Mouse (Mus musculus): ENCODE measurements around the gene Zcchc24. TPM values are rescaled to one million over a fixed set of nuclear protein-coding genes. Genes with fewer than 3 reads are reported as not detected.

Gene Zcchc24
- polyA plus RNA-seq, 1 experiment from 2014 or later = 22.3 TPM

DNA sequence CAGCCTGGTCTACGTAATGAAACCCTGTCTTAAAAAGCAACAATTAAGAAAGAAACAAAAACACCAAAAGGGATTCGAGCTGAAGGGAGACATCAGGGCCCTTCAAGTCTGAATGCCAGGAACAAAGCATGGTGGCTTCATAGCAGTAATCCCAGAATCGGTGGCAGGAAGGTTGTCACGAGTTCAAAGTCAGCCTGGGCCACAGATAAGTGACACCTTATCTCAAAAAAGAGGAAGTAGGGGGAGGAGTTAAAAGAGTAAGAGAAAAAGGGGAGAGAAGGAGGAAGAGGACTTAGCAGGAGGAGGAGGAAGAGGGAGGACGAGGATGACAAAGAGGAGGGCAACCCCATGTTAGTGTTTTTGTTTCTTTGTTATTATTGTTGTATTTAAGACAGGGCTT lies 19.4 kb upstream of the Zcchc24 start:
- no peak overlapping the region for H3K4me3 ChIP-seq (ENCODE audit: low read depth, low read length)
- DNase-seq (ENCODE audit: low spot score) (no peak), ATAC-seq (ENCODE audit: insufficient read depth, low FRiP score, low TSS enrichment) (no peak)
- H3K27ac ChIP-seq (ENCODE audit: low read depth, low read length) = no peak overlapping the region
- WGBS = 79% methylated on average over 5 of the region's 5 CpGs
- H3K9me3 ChIP-seq (ENCODE audit: control insufficient read depth, low read length) = no peaks in the 10 kb centered on the region
- no peaks in the 10 kb centered on the region for H3K36me3 ChIP-seq (ENCODE audit: control insufficient read depth, insufficient read depth, low read length)
- H3K4me1 ChIP-seq (ENCODE audit: control insufficient read depth, insufficient read depth, low read length) = no peaks in the 10 kb centered on the region
- no peak overlapping the region for H3K4me2 ChIP-seq (ENCODE audit: low read depth)
- no peaks in the 10 kb centered on the region for H3K27me3 ChIP-seq (ENCODE audit: control insufficient read depth, insufficient read depth, low read length)
- H3K9ac ChIP-seq (ENCODE audit: low read length) = no peak overlapping the region

DNA sequence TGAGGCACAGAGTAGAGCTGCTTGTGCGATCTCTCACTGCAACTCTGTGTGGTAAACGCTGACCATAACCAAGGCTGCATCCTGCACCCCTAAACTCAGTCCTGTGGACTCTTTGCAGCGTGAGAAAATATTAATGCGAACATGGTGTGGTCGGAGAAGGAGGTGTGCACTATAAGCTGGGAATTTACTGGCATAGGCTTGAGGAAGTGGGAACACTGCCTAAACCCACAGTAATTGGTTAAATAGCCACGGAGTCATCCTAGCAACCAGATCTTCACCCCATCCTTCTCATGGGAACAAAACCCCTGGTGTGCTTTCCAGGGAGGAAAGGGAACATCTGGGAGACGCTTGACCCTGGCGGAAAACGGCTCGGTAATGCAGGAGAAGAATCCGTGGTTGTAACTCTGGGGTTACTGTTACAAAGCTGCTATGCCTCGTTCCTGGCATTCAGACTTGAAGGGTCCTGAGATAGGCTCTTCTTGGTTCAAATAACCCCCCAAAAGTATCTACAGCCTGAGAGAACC lies 18.6 kb upstream of the Zcchc24 start:
- H3K4me2 ChIP-seq (ENCODE audit: low read depth) = no peak overlapping the region
- no peak overlapping the region for H3K27ac ChIP-seq (ENCODE audit: low read depth, low read length)
- 81% methylated on average over 12 of the region's 12 CpGs for whole genome bisulfite sequencing
- no peaks in the 10 kb centered on the region for H3K36me3 ChIP-seq (ENCODE audit: control insufficient read depth, insufficient read depth, low read length)
- H3K9me3 ChIP-seq (ENCODE audit: control insufficient read depth, low read length) = no peaks in the 10 kb centered on the region
- no peaks in the 10 kb centered on the region for H3K27me3 ChIP-seq (ENCODE audit: control insufficient read depth, insufficient read depth, low read length)
- H3K4me1 ChIP-seq (ENCODE audit: control insufficient read depth, insufficient read depth, low read length) = no peaks in the 10 kb centered on the region
- H3K9ac ChIP-seq (ENCODE audit: low read length) = no peak overlapping the region
- no peak for ATAC-seq (ENCODE audit: insufficient read depth, low FRiP score, low TSS enrichment)
- DNase-seq (ENCODE audit: low spot score) = no peak
- no peak overlapping the region for H3K4me3 ChIP-seq (ENCODE audit: low read depth, low read length)

DNA sequence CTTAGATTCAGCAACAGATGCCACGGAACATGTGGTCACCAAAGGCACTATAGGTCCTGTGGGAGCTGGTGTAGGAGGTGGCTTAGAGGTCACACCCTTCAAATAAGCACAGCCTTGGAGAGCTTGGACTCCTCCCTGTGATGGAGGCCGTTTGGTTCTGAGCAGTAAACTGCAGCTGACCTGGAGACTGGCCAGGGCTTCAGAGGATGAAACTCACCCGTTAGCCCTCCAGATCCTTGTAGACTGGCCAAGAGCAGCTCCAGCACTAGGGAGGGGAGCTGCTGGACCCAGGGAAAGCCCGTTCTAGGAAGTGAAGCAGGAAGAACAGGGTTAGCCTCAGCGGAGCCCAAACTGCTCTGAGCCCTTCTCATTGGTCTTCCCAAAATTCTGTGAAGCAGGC lies 18.1 kb upstream of the Zcchc24 start:
- no peaks in the 10 kb centered on the region for H3K27me3 ChIP-seq (ENCODE audit: control insufficient read depth, insufficient read depth, low read length)
- no peak overlapping the region for H3K4me2 ChIP-seq (ENCODE audit: low read depth)
- no peak overlapping the region for H3K4me3 ChIP-seq (ENCODE audit: low read depth, low read length)
- H3K36me3 ChIP-seq (ENCODE audit: control insufficient read depth, insufficient read depth, low read length) = no peaks in the 10 kb centered on the region
- WGBS = 45% methylated on average over 5 of the region's 5 CpGs
- no peak for ATAC-seq (ENCODE audit: insufficient read depth, low FRiP score, low TSS enrichment)
- no peak for DNase-seq (ENCODE audit: low spot score)
- H3K27ac ChIP-seq (ENCODE audit: low read depth, low read length) = no peak overlapping the region
- no peak overlapping the region for H3K9ac ChIP-seq (ENCODE audit: low read length)
- H3K9me3 ChIP-seq (ENCODE audit: control insufficient read depth, low read length) = no peaks in the 10 kb centered on the region
- no peaks in the 10 kb centered on the region for H3K4me1 ChIP-seq (ENCODE audit: control insufficient read depth, insufficient read depth, low read length)

DNA sequence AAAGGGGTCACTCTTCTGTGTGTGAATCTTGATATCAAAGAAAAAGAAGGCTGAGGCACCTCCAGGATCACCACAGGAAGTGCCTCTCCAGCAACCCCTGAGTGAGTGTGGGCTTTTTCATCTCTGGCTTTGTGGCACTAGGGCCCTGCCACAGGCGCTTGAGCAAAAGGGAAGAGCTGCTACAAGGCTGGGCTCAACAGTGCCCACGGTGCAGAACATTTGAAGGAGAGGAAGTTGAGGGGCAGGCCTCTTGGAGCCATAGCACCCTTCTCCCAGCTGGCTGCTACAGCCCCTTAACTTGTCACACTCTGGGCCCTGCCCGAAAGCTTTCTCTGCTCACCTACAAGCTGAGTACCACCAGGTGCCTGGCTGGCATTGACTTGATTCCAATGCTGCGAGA lies 16.4 kb upstream of the Zcchc24 start:
- H3K27ac ChIP-seq (ENCODE audit: low read depth, low read length) = no peak overlapping the region
- WGBS = 87% methylated on average over 4 of the region's 4 CpGs
- DNase-seq (ENCODE audit: low spot score) (no peak), ATAC-seq (ENCODE audit: insufficient read depth, low FRiP score, low TSS enrichment) (no peak)
- no peaks in the 10 kb centered on the region for H3K36me3 ChIP-seq (ENCODE audit: control insufficient read depth, insufficient read depth, low read length)
- H3K9ac ChIP-seq (ENCODE audit: low read length) = no peak overlapping the region
- no peak overlapping the region for H3K4me3 ChIP-seq (ENCODE audit: low read depth, low read length)
- H3K4me1 ChIP-seq (ENCODE audit: control insufficient read depth, insufficient read depth, low read length) = no peaks in the 10 kb centered on the region
- H3K9me3 ChIP-seq (ENCODE audit: control insufficient read depth, low read length) = no peaks in the 10 kb centered on the region
- H3K27me3 ChIP-seq (ENCODE audit: control insufficient read depth, insufficient read depth, low read length) = no peaks in the 10 kb centered on the region
- no peak overlapping the region for H3K4me2 ChIP-seq (ENCODE audit: low read depth)

DNA sequence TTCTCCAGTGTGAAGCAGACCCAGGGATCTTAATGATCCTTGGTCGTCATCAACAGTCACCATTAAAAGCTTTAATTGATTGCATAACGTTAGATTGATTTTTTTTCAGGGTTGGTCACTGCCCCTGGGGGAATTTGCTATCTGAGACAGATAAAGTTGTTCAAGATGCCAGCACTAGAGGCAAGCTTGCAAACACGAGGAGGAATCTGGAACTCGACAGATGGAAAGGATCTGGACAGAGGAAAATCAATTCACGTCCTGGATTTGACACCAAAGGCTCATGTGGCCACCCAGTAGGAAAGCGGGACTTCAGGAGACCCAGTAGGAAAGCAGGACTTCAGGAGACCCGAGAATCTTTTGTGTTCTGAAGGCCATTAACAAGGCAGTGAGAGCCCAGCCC lies 14.4 kb upstream of the Zcchc24 start:
- no peak for ATAC-seq (ENCODE audit: insufficient read depth, low FRiP score, low TSS enrichment)
- no peak overlapping the region for H3K27ac ChIP-seq (ENCODE audit: low read depth, low read length)
- no peaks in the 10 kb centered on the region for H3K9me3 ChIP-seq (ENCODE audit: control insufficient read depth, low read length)
- 55% methylated on average over 7 of the region's 7 CpGs for WGBS
- H3K27me3 ChIP-seq (ENCODE audit: control insufficient read depth, insufficient read depth, low read length) = no peaks in the 10 kb centered on the region
- no peaks in the 10 kb centered on the region for H3K4me1 ChIP-seq (ENCODE audit: control insufficient read depth, insufficient read depth, low read length)
- H3K9ac ChIP-seq (ENCODE audit: low read length) = no peak overlapping the region
- DNase-seq (ENCODE audit: low spot score) = no peak
- H3K36me3 ChIP-seq (ENCODE audit: control insufficient read depth, insufficient read depth, low read length) = no peaks in the 10 kb centered on the region
- H3K4me3 ChIP-seq (ENCODE audit: low read depth, low read length) = no peak overlapping the region
- H3K4me2 ChIP-seq (ENCODE audit: low read depth) = no peak overlapping the region

DNA sequence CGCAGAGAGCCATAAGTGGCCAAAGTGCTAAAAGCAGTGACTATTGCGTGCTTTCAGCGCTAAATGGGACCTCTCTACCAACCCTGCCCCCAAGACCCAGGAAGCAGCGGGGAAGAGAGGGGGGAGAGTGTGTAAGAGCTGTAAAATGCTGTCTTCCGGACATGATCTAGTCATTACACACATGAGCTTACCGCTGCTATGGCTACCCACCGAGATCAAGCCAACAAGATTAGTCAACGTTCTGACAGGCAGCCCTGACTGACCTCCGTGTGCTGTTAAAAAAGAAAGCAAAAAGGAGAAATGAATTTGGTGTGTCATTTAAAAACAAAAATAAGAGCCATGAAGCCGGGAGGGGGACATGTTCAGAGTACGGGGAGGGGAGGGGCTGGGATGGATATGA lies 11.8 kb upstream of the Zcchc24 start:
- Histone ChIP-seq H3K9ac (ENCODE audit: low read length) (no peak overlapping the region), H3K4me2 (ENCODE audit: low read depth) (no peak overlapping the region), H3K4me1 (ENCODE audit: control insufficient read depth, insufficient read depth, low read length) (0 out of 2 replicates have a peak, but pooled peaks cover 2% of the 10 kb centered on the region), H3K36me3 (ENCODE audit: control insufficient read depth, insufficient read depth, low read length) (no peaks in the 10 kb centered on the region), H3K9me3 (ENCODE audit: control insufficient read depth, low read length) (no peaks in the 10 kb centered on the region), H3K27ac (ENCODE audit: low read depth, low read length) (no peak overlapping the region), H3K4me3 (ENCODE audit: low read depth, low read length) (no peak overlapping the region), H3K27me3 (ENCODE audit: control insufficient read depth, insufficient read depth, low read length) (no peaks in the 10 kb centered on the region)
- no peak for DNase-seq (ENCODE audit: low spot score)
- WGBS = 71% methylated on average over 11 of the region's 11 CpGs
- ATAC-seq (ENCODE audit: insufficient read depth, low FRiP score, low TSS enrichment) = no peak

DNA sequence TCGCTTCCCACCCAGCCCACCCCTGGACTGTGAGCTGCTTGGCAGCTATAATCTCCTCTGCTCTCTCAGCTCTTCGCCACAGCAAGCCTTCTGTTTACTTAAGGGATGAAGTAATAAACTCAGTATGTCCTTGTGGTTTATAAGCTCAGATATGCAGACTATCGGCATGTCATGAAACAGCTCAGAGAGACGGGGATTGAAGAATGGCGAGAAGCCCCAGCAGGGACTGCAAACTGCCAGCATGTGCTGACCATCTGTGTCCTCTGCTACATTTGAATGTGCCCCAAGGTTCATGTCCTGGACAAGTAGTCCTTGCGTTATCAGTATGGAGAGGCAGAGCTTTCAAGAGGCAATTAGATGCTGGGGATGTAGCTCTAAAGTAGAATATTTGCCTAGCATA lies 7.5 kb upstream of the Zcchc24 start:
- no peak overlapping the region for H3K4me3 ChIP-seq (ENCODE audit: low read depth, low read length)
- no peak overlapping the region for H3K9ac ChIP-seq (ENCODE audit: low read length)
- no peaks in the 10 kb centered on the region for H3K27me3 ChIP-seq (ENCODE audit: control insufficient read depth, insufficient read depth, low read length)
- no peak overlapping the region for H3K4me2 ChIP-seq (ENCODE audit: low read depth)
- 57% methylated on average over 6 of the region's 6 CpGs for WGBS
- no peaks in the 10 kb centered on the region for H3K36me3 ChIP-seq (ENCODE audit: control insufficient read depth, insufficient read depth, low read length)
- no peak overlapping the region for H3K27ac ChIP-seq (ENCODE audit: low read depth, low read length)
- ATAC-seq (ENCODE audit: insufficient read depth, low FRiP score, low TSS enrichment) (no peak), DNase-seq (ENCODE audit: low spot score) (no peak)
- peaks cover 8% of the 10 kb centered on the region; the same call in 1 of the 2 replicates for H3K4me1 ChIP-seq (ENCODE audit: control insufficient read depth, insufficient read depth, low read length)
- H3K9me3 ChIP-seq (ENCODE audit: control insufficient read depth, low read length) = no peaks in the 10 kb centered on the region

DNA sequence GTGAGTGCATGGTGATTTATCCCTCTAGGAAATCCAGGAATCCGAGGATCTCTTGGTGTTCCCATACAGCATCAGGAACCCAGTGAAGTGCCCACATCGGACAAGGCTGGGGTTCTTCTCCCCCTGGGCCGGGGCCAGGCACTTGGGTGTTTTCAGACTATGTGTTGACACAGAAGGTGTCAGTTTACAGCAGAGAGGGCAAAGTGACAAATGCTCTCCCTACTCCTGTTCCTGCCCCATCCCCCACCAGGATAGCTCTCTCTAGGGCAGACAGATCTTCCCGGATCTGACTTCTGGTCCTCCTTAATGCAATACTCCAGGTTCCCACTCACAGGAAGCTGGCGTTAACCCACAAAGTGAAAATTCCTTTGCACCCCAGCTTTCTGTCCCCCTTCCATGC lies 5.3 kb upstream of the Zcchc24 start:
- Histone ChIP-seq H3K4me1 (ENCODE audit: control insufficient read depth, insufficient read depth, low read length) (peaks cover 8% of the 10 kb centered on the region; the same call in 1 of the 2 replicates), H3K36me3 (ENCODE audit: control insufficient read depth, insufficient read depth, low read length) (no peaks in the 10 kb centered on the region), H3K27ac (ENCODE audit: low read depth, low read length) (no peak overlapping the region), H3K4me3 (ENCODE audit: low read depth, low read length) (no peak overlapping the region), H3K9me3 (ENCODE audit: control insufficient read depth, low read length) (no peaks in the 10 kb centered on the region), H3K4me2 (ENCODE audit: low read depth) (no peak overlapping the region), H3K9ac (ENCODE audit: low read length) (no peak overlapping the region), H3K27me3 (ENCODE audit: control insufficient read depth, insufficient read depth, low read length) (no peaks in the 10 kb centered on the region)
- DNase-seq (ENCODE audit: low spot score) = no peak
- ATAC-seq (ENCODE audit: insufficient read depth, low FRiP score, low TSS enrichment) = no peak
- 20% methylated on average over 5 of the region's 5 CpGs for WGBS

DNA sequence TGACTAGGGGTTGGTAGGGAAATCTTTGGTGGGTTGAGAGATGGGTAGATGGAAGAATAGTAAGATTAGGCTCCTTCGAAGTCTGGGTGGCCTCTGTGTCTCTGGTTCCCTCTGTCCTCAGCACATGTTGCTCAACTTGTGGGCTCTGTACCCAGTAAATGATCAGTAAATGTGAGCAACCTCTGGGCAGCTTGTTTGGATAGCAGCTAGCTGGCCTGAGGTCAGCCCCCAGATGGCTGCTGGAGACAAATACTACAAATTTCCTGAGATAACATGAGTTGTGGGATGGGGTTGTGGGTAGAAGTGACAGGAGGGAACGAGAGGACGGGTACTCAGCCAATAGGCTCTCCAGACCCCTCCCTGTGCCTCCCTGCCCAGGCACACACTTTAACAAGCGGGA lies 4.2 kb upstream of the Zcchc24 start:
- Histone ChIP-seq H3K9ac (ENCODE audit: low read length) (no peak overlapping the region), H3K4me2 (ENCODE audit: low read depth) (no peak overlapping the region), H3K27me3 (ENCODE audit: control insufficient read depth, insufficient read depth, low read length) (no peaks in the 10 kb centered on the region), H3K4me3 (ENCODE audit: low read depth, low read length) (no peak overlapping the region), H3K36me3 (ENCODE audit: control insufficient read depth, insufficient read depth, low read length) (no peaks in the 10 kb centered on the region), H3K4me1 (ENCODE audit: control insufficient read depth, insufficient read depth, low read length) (peaks cover 8% of the 10 kb centered on the region; the same call in 1 of the 2 replicates), H3K9me3 (ENCODE audit: control insufficient read depth, low read length) (no peaks in the 10 kb centered on the region), H3K27ac (ENCODE audit: low read depth, low read length) (no peak overlapping the region)
- 48% methylated on average over 4 of the region's 4 CpGs for WGBS
- DNase-seq (ENCODE audit: low spot score) (no peak), ATAC-seq (ENCODE audit: insufficient read depth, low FRiP score, low TSS enrichment) (no peak)
